Mouse (Mus musculus) Patski (cell line): Measurements from ENCODE around the gene Col4a2. TPM values are rescaled to one million over a fixed set of nuclear protein-coding genes. Genes with fewer than 3 reads are reported as not detected.

Source experiments
- ATAC-seq: fragments of 100-300 bp; one replicate; pipeline ENCODE4 v1.8.0; 2021
- CTCF ChIA-PET: fragments of 350-600 bp; sonication (Branson Sonifier 250); formaldehyde crosslinking; loops from one replicate; lab custom pipeline; 2022; ENCODE audit warnings: inconsistent platforms; lab: Charles Lee
- POLR2A ChIA-PET: fragments of 350-600 bp; sonication (Branson Sonifier 250); formaldehyde crosslinking; loops from one replicate; lab custom pipeline; 2022; ENCODE audit warnings: antibody characterized with exemption, inconsistent platforms; lab: Charles Lee
- DNase-seq: peaks from one replicate; pipeline ENCODE4 v3.0.0-alpha.2; 2011; ENCODE audit warnings: low read depth, low spot score
- H3K27me3 ChIP-seq: fragments of 371-371 bp; one replicate; pipeline ENCODE4 v1.5.1; 2021
- CTCF ChIP-seq: fragments of 100-300 bp; IDR thresholded peaks from one replicate; pipeline ENCODE4 v1.5.1; 2021
- in situ Hi-C: fragments of 300-500 bp; cut with MboI; formaldehyde crosslinking; loops from 3 replicates; pipeline ENCODE4 v1.11.1; 2018; ENCODE audit warnings: low pct_unique_long_range_greater_than_20kb, mixed read lengths
- polyA plus RNA-seq: library from polyadenylated mRNA; unstranded; gene quantifications from one replicate; pipeline ENCODE4 v1.2.3, GENCODE M21; 2021

Col4a2 gene
- polyA plus RNA-seq, 1 experiment from 2014 or later: 206 TPM

GRCm38 (mm10) chr8:11469095-11469494, 156.5 kb downstream of the Col4a2 start:
- DNase-seq: no peak
- ChIA-PET CTCF (interaction anchor here (0.6 to 1.9 kb wide), 7 partner anchors 8 to 28 kb away, joined by 3 to 5 read pairs (median 5); no protein-coding TSS in a partner anchor), POLR2A (no interaction called here)

GRCm38 (mm10) chr8:11470694-11471093, 158.1 kb downstream of the Col4a2 start:
- in situ Hi-C loops: no loop called here
- H3K27me3 ChIP-seq: no peaks in the 10 kb centered on the region
- no peak for ATAC-seq
- DNase-seq: no peak
- ChIA-PET CTCF (interaction anchor here (1.2 to 2.6 kb wide), 3 partner anchors 16 to 35 kb away, joined by 3 to 9 read pairs (median 5); no protein-coding TSS in a partner anchor), POLR2A (no interaction called here)
- no peak for TF ChIP-seq CTCF

More at GRCm38 (mm10) chr8:11469095-11469494, 156.5 kb downstream of the Col4a2 start:
- no peak for TF ChIP-seq CTCF
- no peak for ATAC-seq
- in situ Hi-C loops: no loop called here
- H3K27me3 ChIP-seq: no peaks in the 10 kb centered on the region

DNA sequence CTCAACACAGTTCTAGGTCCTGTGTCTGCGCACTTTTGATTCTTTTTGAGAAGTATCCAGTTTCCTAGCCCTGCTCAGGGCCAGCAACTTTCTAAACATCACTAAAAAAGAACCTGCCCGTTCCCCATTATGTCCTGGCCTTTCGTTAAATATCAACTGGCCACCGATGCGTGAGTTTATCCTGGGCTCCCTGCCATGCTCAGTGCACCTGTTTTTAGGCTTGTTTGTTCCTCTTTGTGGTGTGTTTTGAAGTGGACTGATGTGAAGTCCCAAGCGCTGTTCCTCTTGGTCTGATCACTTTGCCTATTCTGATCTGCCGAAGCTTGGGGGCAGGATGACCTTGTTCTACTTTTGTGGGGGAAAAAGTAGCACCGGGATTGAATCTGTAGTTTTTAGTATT, 158.7 kb downstream of the Col4a2 start:
- H3K27me3 ChIP-seq: no peaks in the 10 kb centered on the region
- ChIA-PET CTCF (interaction anchor here (1.7 to 2.6 kb wide), 2 partner anchors 16 to 21 kb away, joined by 5 to 9 read pairs; no protein-coding TSS in a partner anchor), POLR2A (no interaction called here)
- no peak for TF ChIP-seq CTCF
- DNase-seq (no peak), ATAC-seq (no peak)
- in situ Hi-C loops: no loop called here

DNA sequence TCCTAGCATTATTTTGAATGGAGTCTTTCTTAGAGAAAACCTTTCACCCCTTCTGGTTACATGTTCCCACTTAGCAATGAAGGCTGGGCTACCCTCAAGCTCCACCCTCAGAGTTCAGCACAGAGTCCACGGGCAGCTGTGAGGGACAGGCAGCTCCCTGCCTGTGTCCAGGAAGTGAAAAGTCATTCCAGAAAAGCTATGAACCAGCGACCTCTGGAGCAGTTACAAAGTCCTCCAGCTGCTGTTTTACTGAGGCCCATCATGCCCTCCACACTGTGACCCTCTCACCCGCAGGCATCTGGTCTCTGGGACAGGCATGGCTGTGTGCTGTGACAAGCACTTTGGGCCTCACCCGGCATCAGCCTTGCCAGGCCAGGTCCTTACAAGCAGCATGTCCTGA, 160.5 kb downstream of the Col4a2 start:
- in situ Hi-C loops: no loop called here
- ATAC-seq: no peak
- no peaks in the 10 kb centered on the region for H3K27me3 ChIP-seq
- ChIA-PET POLR2A (interaction anchor here (0.6 to 1.7 kb wide), 2 partner anchors 10 to 23 kb away, joined by 3 read pairs; no protein-coding TSS in a partner anchor), CTCF (interaction anchor here (2.6 kb wide), 1 partner anchor 14 kb away, joined by 9 read pairs; no protein-coding TSS in a partner anchor)
- DNase-seq: no peak
- no peak for TF ChIP-seq CTCF

GRCm38 (mm10) chr8:11475397-11475796, 162.8 kb downstream of the Col4a2 start:
- DNase-seq (no peak), ATAC-seq (no peak)
- no peak for TF ChIP-seq CTCF
- POLR2A ChIA-PET: interaction anchor here (2.4 to 2.6 kb wide), 2 partner anchors 14 to 24 kb away, joined by 11 to 22 read pairs; no protein-coding TSS in a partner anchor
- CTCF ChIA-PET: interaction anchor here (1.0 kb wide), 1 partner anchor 11 kb away, joined by 3 read pairs; no protein-coding TSS in a partner anchor
- no peaks in the 10 kb centered on the region for H3K27me3 ChIP-seq
- in situ Hi-C loops: no loop called here

DNA sequence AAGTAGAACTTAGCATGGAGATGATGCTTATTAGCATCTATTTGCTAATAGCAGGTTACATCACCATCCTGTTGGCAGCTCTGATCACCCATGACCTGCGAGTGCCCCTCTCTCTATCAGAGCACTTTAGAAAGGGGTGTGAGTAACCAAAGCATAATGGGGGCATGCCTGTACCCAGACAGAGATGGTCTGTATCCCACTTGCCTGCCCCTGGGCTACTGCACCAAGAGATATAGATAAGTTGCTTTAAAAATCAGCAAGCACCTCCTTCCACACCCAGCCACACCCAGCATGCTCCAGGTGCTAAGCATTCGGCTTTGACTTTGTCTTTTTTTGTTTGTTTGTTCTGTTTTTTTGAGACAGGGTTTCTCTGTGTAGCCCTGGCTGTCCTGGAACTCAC, 163.3 kb downstream of the Col4a2 start:
- no peak for TF ChIP-seq CTCF
- no peak for ATAC-seq
- no peaks in the 10 kb centered on the region for H3K27me3 ChIP-seq
- ChIA-PET CTCF (interaction anchor here (1.0 to 2.4 kb wide), 2 partner anchors 11 to 16 kb away, joined by 3 to 8 read pairs; no protein-coding TSS in a partner anchor), POLR2A (interaction anchor here (2.4 to 2.6 kb wide), 2 partner anchors 15 to 24 kb away, joined by 11 to 22 read pairs; no protein-coding TSS in a partner anchor)
- in situ Hi-C loops: no loop called here
- no peak for DNase-seq

DNA sequence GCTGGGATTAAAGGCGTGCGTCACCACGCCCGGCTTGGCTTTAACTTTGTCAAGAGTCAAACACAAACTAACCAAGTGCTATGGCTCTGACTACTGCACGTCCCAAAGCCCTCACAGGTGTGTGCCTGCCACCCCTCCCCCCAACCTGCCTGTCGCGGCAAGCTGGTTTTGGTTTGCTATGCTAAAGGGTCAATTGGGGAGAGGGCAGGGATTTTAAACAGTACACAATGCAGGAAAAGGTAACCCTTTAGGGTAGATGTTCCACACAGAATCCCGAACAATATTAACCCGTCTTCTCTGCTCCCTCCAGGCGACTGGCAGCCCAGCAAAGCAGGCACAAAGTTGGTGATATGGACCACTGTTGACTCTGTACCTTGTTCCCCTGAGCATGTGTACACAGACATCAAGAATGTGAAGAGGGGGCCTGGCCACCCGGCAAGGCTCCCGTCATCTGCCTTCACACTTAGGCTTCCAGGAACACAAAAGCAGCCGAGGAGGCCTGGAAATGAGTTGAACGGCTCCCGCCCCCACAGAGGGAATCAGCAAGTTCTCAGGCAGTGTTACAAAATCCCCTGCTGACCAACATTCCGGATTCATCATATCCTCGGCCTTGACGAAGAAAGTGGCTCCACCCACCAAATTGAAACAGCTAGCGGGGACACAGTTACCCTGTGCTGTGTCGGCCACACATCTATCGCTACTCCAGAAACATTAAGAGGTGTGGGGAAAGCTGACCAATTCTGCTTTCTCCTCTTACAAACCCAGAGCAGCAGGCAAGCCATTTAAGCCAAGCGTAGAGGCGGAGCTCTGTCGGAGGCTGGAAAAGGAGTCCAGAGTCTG, 164.0 kb downstream of the Col4a2 start:
- ChIA-PET CTCF (interaction anchor here (1.0 to 2.4 kb wide), 5 partner anchors 10 to 223 kb away, joined by 3 to 8 read pairs (median 5); no protein-coding TSS in a partner anchor), POLR2A (interaction anchor here (0.8 to 2.6 kb wide), 5 partner anchors 12 to 55 kb away, joined by 3 to 22 read pairs (median 5); no protein-coding TSS in a partner anchor)
- ATAC-seq (peak; percentile 70), DNase-seq (no peak)
- H3K27me3 ChIP-seq: no peaks in the 10 kb centered on the region
- no peak for TF ChIP-seq CTCF
- in situ Hi-C loops: no loop called here

GRCm38 (mm10) chr8:11477178-11477553, 164.6 kb downstream of the Col4a2 start:
- TF ChIP-seq CTCF: no peak
- ChIA-PET POLR2A (interaction anchor here (0.8 to 2.6 kb wide), 5 partner anchors 12 to 56 kb away, joined by 3 to 22 read pairs (median 5); no protein-coding TSS in a partner anchor), CTCF (interaction anchor here (1.1 to 2.4 kb wide), 4 partner anchors 10 to 224 kb away, joined by 3 to 8 read pairs (median 6); no protein-coding TSS in a partner anchor)
- DNase-seq (no peak), ATAC-seq (peak; percentile 24)
- in situ Hi-C loops: no loop called here
- no peaks in the 10 kb centered on the region for H3K27me3 ChIP-seq

DNA sequence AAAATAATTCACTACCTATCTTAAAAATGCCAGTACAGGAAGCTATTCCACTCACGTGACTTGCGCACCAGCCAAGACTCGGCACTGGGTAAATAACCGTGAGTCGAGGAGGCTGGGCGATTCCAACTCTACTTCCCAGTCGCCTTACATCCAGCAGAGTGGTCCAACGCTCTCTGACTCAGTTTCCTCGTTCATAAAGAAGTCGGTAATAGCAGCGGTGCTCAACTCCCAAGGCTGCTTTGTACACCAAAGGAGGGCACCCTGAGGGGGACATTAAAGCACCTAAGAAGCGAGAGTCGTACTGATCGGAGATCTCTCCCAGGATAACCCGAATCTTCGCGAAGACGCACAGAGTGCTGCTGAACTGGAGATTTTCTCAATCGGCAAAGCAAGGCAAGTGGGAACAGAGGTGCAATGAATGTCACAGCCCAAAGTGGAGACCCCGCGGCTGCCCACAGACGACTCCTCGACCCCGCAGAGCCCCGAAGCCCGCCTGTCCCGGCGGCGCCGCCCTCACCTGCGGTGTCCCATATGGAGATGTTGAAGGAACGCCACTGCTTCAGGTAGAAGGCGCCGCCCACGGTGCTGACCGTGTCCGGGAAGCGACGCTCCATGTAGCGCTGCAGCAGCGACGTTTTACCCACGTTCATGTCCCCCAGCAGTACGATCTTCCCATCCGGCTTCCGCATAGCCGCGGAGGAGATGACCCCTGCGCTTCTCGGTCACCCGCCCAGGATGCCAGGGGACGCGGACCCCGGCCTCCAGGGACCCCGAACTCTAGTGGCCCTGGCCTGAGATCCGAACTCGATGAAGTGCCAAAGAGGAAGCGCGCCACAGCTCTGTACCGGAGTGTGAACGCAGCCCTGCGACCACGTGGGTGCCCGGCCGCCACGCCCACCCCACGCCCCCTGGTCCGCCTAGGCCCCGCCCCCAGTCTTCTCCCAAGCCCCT, 165.5 kb downstream of the Col4a2 start, which contains the start of gene Rab20:
Gene Rab20 (minus strand): TSS at position 900 of the 951 bp plus-strand sequence.
- DNase-seq: no peak
- no peak for TF ChIP-seq CTCF
- ChIA-PET POLR2A (interaction anchor here (1.3 to 2.6 kb wide), 5 partner anchors 13 to 62 kb away, joined by 3 to 22 read pairs (median 4); no protein-coding TSS in a partner anchor), CTCF (interaction anchor here (1.5 to 2.4 kb wide), 4 partner anchors 9 to 27 kb away, joined by 4 to 8 read pairs (median 6); no protein-coding TSS in a partner anchor)
- ATAC-seq: peak; percentile 46
- in situ Hi-C loops: no loop called here
- no peaks in the 10 kb centered on the region for H3K27me3 ChIP-seq
